Mouse (Mus musculus): Measurements from ENCODE around the gene Ccdc18. TPM values are rescaled to one million over a fixed set of nuclear protein-coding genes. Genes with fewer than 3 reads are reported as not detected.
"Not testable (repeated sequence)": the region's sequence is repeated elsewhere in the genome, so short reads cannot be mapped to it uniquely, and the experiment has no call there.

The Ccdc18 gene
- polyA plus RNA-seq, 1 experiment from 2014 or later = 15.8 TPM

GRCm38 (mm10) chr5:108184050-108184449, 51.4 kb downstream of the Ccdc18 start:
- Histone ChIP-seq H3K9me3 (no peaks in the 10 kb centered on the region), H3K4me3 (no peak overlapping the region), H3K27ac (no peak overlapping the region), H3K36me3 (replicated peaks) (no peaks in the 10 kb centered on the region), H3K4me1 (no peaks in the 10 kb centered on the region), H3K27me3 (ENCODE audit: poor library complexity, severe bottlenecking) (no peaks in the 10 kb centered on the region)
- DNase-seq (ENCODE audit: extremely low spot score, low spot score) = no peak
- 89% methylated on average over 2 of the region's 2 CpGs for WGBS

DNA sequence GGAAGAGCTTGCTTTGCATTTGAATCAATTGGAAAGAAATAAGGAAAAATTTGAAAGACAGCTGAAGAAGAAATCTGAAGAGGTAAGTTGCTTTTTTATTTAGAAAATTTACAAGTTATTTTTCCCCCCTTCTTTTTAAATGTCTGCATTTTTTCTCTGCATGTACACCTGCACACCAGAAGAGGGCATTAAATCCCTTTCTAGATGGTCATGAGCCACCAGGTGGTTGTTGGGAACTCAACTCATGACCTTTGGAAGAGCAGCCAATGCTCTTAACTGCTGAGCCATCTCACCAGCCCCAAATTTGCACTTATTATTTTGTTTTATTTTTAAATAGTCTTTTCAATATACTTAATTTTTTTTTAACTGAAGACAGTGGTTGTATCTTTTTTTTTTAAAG, 56.3 kb downstream of the Ccdc18 start:
- Histone ChIP-seq H3K27ac (no peak overlapping the region), H3K4me1 (no peaks in the 10 kb centered on the region), H3K9me3 (no peaks in the 10 kb centered on the region), H3K27me3 (ENCODE audit: poor library complexity, severe bottlenecking) (no peaks in the 10 kb centered on the region), H3K4me3 (no peak overlapping the region), H3K36me3 (replicated peaks) (no peaks in the 10 kb centered on the region; the same call in 1 of the 2 replicates)
- DNase-seq (ENCODE audit: extremely low spot score, low spot score) = no peak

GRCm38 (mm10) chr5:108206008-108206407, 73.3 kb downstream of the Ccdc18 start:
- Histone ChIP-seq H3K9me3 (no peaks in the 10 kb centered on the region), H3K4me3 (no peak overlapping the region), H3K27ac (no peak overlapping the region), H3K27me3 (ENCODE audit: poor library complexity, severe bottlenecking) (no peaks in the 10 kb centered on the region), H3K4me1 (no peaks in the 10 kb centered on the region), H3K36me3 (replicated peaks) (peaks cover 9% of the 10 kb centered on the region)
- DNase-seq (ENCODE audit: extremely low spot score, low spot score) = no peak

- Histone ChIP-seq H3K4me3 (no peak overlapping the region), H3K36me3 (replicated peaks) (no peaks in the 10 kb centered on the region; the same call in 1 of the 2 replicates), H3K27ac (no peak overlapping the region), H3K27me3 (ENCODE audit: poor library complexity, severe bottlenecking) (no peaks in the 10 kb centered on the region), H3K9me3 (no peaks in the 10 kb centered on the region), H3K4me1 (no peaks in the 10 kb centered on the region)
- DNase-seq (ENCODE audit: extremely low spot score, low spot score) = no peak
- 91% methylated on average over 4 of the region's 4 CpGs for WGBS
These were observed 78.8 kb downstream of the Ccdc18 start for GRCm38 (mm10) chr5:108211512-108211911.

DNA sequence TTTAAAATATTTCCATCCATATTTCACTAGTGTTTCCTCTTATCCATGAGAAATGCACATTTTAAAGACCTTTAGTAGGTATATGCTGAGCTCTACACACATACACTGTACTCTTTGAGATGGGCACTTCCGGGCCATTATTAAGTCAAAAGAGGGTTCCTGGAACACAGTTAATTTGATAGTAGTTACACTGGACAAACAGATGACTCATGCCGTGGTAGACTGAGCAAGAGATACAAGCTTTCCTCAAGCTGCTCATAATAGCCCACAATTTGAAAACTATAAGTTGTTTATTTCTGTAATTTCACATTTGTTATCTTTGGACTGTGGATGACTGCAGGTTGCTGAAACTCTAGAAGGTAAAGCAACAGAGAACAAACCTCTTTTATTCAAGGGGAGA, 82.3 kb downstream of the Ccdc18 start:
- Histone ChIP-seq H3K27ac (no peak overlapping the region), H3K9me3 (no peaks in the 10 kb centered on the region), H3K4me1 (no peaks in the 10 kb centered on the region), H3K36me3 (replicated peaks) (no peaks in the 10 kb centered on the region; the same call in 1 of the 2 replicates), H3K27me3 (ENCODE audit: poor library complexity, severe bottlenecking) (no peaks in the 10 kb centered on the region), H3K4me3 (no peak overlapping the region)
- 95% methylated on average over 2 of the region's 2 CpGs for WGBS
- DNase-seq (ENCODE audit: extremely low spot score, low spot score) = no peak

DNA sequence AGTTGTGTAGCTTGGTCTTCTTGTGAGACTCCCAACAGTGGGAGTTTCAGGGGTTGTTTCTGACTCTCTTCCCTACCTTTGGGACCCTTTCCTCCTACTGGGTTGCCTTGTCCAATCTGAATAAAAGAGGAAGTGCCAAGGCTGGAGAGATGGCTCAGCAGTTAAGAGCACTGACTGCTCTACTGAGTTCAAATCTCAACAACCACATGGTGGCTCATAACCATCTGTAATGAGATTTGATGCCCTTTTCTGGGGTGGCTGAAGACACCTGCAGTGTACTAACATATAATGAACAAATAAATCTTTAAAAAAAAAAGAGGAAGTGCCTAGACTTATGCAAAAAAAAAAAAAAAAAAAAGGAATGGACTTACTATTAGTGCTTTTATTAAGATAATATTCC, 91.4 kb downstream of the Ccdc18 start:
- no peaks in the 10 kb centered on the region for H3K9me3 ChIP-seq
- H3K27me3 ChIP-seq (ENCODE audit: poor library complexity, severe bottlenecking) = no peaks in the 10 kb centered on the region
- no peaks in the 10 kb centered on the region for H3K4me1 ChIP-seq
- H3K36me3 ChIP-seq (replicated peaks) = no peaks in the 10 kb centered on the region; the same call in 1 of the 2 replicates
- no peak for DNase-seq (ENCODE audit: extremely low spot score, low spot score)
- no peak overlapping the region for H3K27ac ChIP-seq
- H3K4me3 ChIP-seq = no peak overlapping the region

DNA sequence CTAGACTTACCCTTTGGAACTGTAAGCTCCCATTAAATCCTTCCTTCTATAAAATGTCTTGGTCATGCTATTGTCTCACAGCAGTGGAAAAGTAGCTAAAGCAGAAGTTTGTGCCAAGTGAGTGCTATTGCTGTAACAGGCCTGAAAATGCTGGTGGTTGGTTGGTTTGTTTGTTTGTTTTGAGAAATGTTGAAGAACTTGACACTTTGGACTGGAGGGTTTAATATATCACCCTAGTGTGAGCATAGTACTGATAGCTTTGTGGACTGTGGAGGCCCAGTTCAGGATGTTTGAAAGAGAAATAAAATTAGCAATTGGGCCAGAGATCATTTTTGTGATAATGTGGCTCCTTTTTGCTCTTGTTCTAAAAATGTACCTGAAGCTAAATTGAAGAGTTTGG, 93.5 kb downstream of the Ccdc18 start:
- no peaks in the 10 kb centered on the region for H3K4me1 ChIP-seq
- DNase-seq (ENCODE audit: extremely low spot score, low spot score) = no peak
- no peak overlapping the region for H3K4me3 ChIP-seq
- H3K27ac ChIP-seq = no peak overlapping the region
- H3K27me3 ChIP-seq (ENCODE audit: poor library complexity, severe bottlenecking) = no peaks in the 10 kb centered on the region
- H3K36me3 ChIP-seq (replicated peaks) = no peaks in the 10 kb centered on the region
- no peaks in the 10 kb centered on the region for H3K9me3 ChIP-seq

DNA sequence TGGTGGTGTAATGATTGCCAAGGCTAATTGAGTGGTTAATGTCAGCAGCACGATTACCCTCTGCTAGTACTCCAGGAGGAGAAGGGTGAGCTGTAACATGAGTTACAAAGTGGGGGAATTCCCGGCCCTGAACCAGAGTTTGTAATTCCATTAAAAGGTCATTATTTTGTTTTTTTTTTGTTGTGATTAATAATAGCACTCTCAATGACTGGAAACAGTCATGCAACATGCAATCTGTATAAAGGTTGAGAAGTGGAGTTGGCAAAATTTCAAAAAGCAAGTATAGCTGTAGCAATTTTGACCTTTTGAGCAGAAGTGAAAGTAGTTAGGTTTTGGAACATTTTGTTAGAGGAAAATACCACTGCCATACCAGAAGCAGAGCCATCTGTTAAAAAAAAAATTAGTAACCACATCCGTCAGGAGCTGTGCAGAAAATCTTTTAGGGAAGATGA, 113.7 kb downstream of the Ccdc18 start:
- Histone ChIP-seq H3K27me3 (ENCODE audit: poor library complexity, severe bottlenecking) (no peaks in the 10 kb centered on the region), H3K4me1 (no peaks in the 10 kb centered on the region), H3K27ac (no peak overlapping the region), H3K4me3 (no peak overlapping the region), H3K9me3 (no peaks in the 10 kb centered on the region), H3K36me3 (replicated peaks) (no peaks in the 10 kb centered on the region)
- 83% methylated on average over 3 of the region's 3 CpGs for WGBS
- no peak for DNase-seq (ENCODE audit: extremely low spot score, low spot score)

DNA sequence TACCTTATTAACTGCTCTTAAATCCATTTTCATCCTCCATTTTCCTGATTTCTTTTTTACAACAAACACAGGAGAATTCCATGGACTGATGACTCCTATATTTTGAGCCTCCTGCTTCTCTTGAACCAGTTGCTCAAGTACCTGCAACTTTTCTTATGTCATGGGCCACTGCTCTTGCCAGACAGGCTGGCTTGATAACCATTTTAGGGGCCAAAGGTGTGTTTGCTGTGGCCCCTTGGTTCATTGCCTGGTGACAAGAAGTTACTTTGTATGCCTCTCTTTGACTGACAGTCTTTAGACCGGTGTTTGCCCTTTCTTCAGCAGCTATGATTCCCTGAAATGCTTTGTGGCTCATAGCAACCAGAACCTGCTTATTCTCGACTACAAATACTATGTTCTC, 117.4 kb downstream of the Ccdc18 start:
- no peaks in the 10 kb centered on the region for H3K9me3 ChIP-seq
- no peaks in the 10 kb centered on the region for H3K27me3 ChIP-seq (ENCODE audit: poor library complexity, severe bottlenecking)
- no peak overlapping the region for H3K4me3 ChIP-seq
- 74% methylated on average over 2 of the region's 2 CpGs for WGBS
- no peak for DNase-seq (ENCODE audit: extremely low spot score, low spot score)
- no peaks in the 10 kb centered on the region for H3K4me1 ChIP-seq
- no peak overlapping the region for H3K27ac ChIP-seq
- H3K36me3 ChIP-seq (replicated peaks) = no peaks in the 10 kb centered on the region

- Histone ChIP-seq H3K36me3 (replicated peaks) (no peaks in the 10 kb centered on the region), H3K27ac (no peak overlapping the region), H3K9me3 (no peaks in the 10 kb centered on the region), H3K27me3 (ENCODE audit: poor library complexity, severe bottlenecking) (no peaks in the 10 kb centered on the region), H3K4me3 (no peak overlapping the region), H3K4me1 (no peaks in the 10 kb centered on the region)
- 89% methylated on average over 5 of the region's 5 CpGs for WGBS
- no peak for DNase-seq (ENCODE audit: extremely low spot score, low spot score)
These were observed 122.6 kb downstream of the Ccdc18 start for GRCm38 (mm10) chr5:108255259-108255658.

DNA sequence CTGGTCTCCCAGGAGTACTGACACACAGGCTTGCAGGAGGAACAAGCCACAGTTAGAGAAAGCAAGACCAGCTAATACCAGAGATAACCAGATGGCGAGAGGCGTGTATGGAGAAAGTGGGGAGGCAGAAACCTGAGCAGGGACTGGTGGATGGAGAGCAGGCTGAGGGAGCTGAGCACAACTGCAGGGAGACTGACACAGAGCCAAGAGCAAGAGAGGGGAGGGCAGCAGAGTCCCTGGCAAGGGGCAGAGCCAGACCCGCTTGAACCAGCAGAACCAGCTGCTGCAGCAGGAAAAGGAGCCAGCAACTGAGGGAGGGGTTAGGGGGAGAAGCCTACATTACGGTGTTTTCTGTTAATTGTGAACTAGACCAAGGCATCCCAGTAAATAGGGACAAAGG, 130.0 kb downstream of the Ccdc18 start:
- 49% methylated on average over 4 of the region's 4 CpGs for WGBS
- Histone ChIP-seq H3K4me3 (no peak overlapping the region), H3K36me3 (replicated peaks) (no peaks in the 10 kb centered on the region), H3K4me1 (peaks cover under 1% of the 10 kb centered on the region), H3K9me3 (no peaks in the 10 kb centered on the region), H3K27ac (no peak overlapping the region), H3K27me3 (ENCODE audit: poor library complexity, severe bottlenecking) (no peaks in the 10 kb centered on the region)
- DNase-seq (ENCODE audit: extremely low spot score, low spot score) = no peak

DNA sequence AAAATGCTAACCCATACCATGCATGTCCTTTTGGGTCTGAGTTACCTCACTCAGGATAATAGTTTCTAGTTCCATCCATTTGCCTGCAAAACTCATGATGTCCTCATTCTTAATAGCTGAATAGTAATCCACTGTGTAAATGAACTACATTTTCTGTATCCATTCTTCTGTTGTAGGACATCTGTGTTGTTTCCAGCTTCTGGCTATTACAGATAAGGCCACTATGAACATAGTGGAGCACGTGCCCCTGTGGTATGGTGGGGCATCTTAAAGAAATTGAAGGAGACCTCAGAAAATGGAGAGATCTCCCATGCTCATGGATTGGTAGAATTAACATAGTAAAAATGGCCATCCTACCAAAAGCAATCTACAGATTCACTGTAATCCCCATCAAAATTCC, 131.1 kb downstream of the Ccdc18 start:
- not testable (repeated sequence) for H3K27me3 ChIP-seq (ENCODE audit: poor library complexity, severe bottlenecking); H3K4me3 ChIP-seq; DNase-seq (ENCODE audit: extremely low spot score, low spot score); H3K36me3 ChIP-seq (replicated peaks); H3K9me3 ChIP-seq; H3K4me1 ChIP-seq; H3K27ac ChIP-seq
- 76% methylated on average over 1 of the region's 1 CpGs for WGBS

- Histone ChIP-seq H3K27me3 (ENCODE audit: poor library complexity, severe bottlenecking) (no peaks in the 10 kb centered on the region), H3K9me3 (no peaks in the 10 kb centered on the region), H3K4me1 (peaks cover 30% of the 10 kb centered on the region), H3K36me3 (replicated peaks) (peaks cover 6% of the 10 kb centered on the region), H3K27ac (no peak overlapping the region), H3K4me3 (no peak overlapping the region)
- no peak for DNase-seq (ENCODE audit: extremely low spot score, low spot score)
These were observed 134.3 kb downstream of the Ccdc18 start for GRCm38 (mm10) chr5:108266990-108267389.
